Mouse (Mus musculus) limb, embryonic 14.5 days (tissue): ENCODE measurements at regions not wholly inside any gene's neighbourhood (a gene's known extent, or its start where the extent isn't known, plus 50 kb on each side); places are given as distances from the start of the nearest gene placed in this dataset.

Experiments
- ATAC-seq: fragments of 200-750 bp; cut with Nextera tagmentation; 2 replicates; pipeline ENCODE4 v1.8.0; 2017; ENCODE audit warnings: low read depth, moderate number of reproducible peaks, moderate TSS enrichment; ENCODE audit not compliant: low FRiP score
- DNase-seq: peaks from one replicate; pipeline ENCODE4 v3.0.0-alpha.2; 2015; ENCODE audit warnings: low spot score
- H3K27ac ChIP-seq: fragments of 300-500 bp; sonication (generic); replicated peaks from 2 replicates; pipeline ENCODE4 v1.5.1; 2014; ENCODE audit warnings: low read depth, mild to moderate bottlenecking, low read length, moderate library complexity, mixed read lengths
- H3K27me3 ChIP-seq: fragments of 300-500 bp; sonication (generic); 2 replicates; pipeline ENCODE4 v1.6.1; 2014; ENCODE audit warnings: low read length, mixed read lengths; ENCODE audit not compliant: control insufficient read depth, insufficient read depth
- H3K36me3 ChIP-seq: fragments of 300-500 bp; sonication (generic); 2 replicates; pipeline ENCODE4 v1.6.1; 2014; ENCODE audit warnings: mild to moderate bottlenecking, low read length, moderate library complexity, mixed read lengths; ENCODE audit not compliant: control insufficient read depth, insufficient read depth
- H3K4me1 ChIP-seq: fragments of 300-500 bp; sonication (generic); 2 replicates; pipeline ENCODE4 v1.6.1; 2014; ENCODE audit warnings: antibody characterized with exemption, low read length, mixed read lengths; ENCODE audit not compliant: control insufficient read depth, insufficient read depth
- H3K4me2 ChIP-seq: fragments of 300-500 bp; sonication (generic); replicated peaks from 2 replicates; pipeline ENCODE4 v1.6.1; 2014; ENCODE audit warnings: low read depth, mild to moderate bottlenecking, low read length, moderate library complexity; ENCODE audit not compliant: severe bottlenecking
- H3K4me3 ChIP-seq: fragments of 300-500 bp; sonication (generic); replicated peaks from 2 replicates; pipeline ENCODE4 v1.5.1; 2014; ENCODE audit warnings: low read length
- H3K9ac ChIP-seq: fragments of 300-500 bp; sonication (generic); 2 replicates; pipeline ENCODE4 v1.6.1; 2014; ENCODE audit warnings: mild to moderate bottlenecking, low read depth, low read length, moderate library complexity; ENCODE audit not compliant: severe bottlenecking
- H3K9me3 ChIP-seq: fragments of 300-500 bp; sonication (generic); 2 replicates; pipeline ENCODE4 v1.6.1; 2016; ENCODE audit warnings: low read length; ENCODE audit not compliant: control insufficient read depth
- POLR2A ChIP-seq: fragments of 200-500 bp; IDR thresholded peaks from 2 replicates; pipeline ENCODE4 v1.8.0; 2012; ENCODE audit warnings: inconsistent platforms, mild to moderate bottlenecking, moderate library complexity, borderline replicate concordance; ENCODE audit not compliant: insufficient read depth, insufficient read length; ENCODE audit errors: extremely low read depth
- WGBS: fragments of 180-500 bp; shearing (Covaris S2); extraction: QIAGEN DNeasy Blood & Tissue Kit; methylation state at CpG from one replicate; pipeline ENCODE4 v1.1.7; 2014; 5-methylcytosine and 5-hydroxymethylcytosine counted together

- 62% methylated on average over 3 of the region's 3 CpGs for WGBS
- Histone ChIP-seq H3K4me2 (no peak overlapping the region), H3K27me3 (no peaks in the 10 kb centered on the region), H3K36me3 (no peaks in the 10 kb centered on the region), H3K9me3 (no peaks in the 10 kb centered on the region), H3K4me3 (no peak overlapping the region), H3K4me1 (no peaks in the 10 kb centered on the region), H3K27ac (no peak overlapping the region), H3K9ac (no peak overlapping the region)
- DNase-seq (peak; percentile 4), ATAC-seq (no peak)
- no peak for TF ChIP-seq POLR2A
These were observed 1014.2 kb downstream of the Nsun3 start for GRCm38 (mm10) chr16:61772431-61772830.

- no peaks in the 10 kb centered on the region for H3K27me3 ChIP-seq
- no peak for TF ChIP-seq POLR2A
- no peaks in the 10 kb centered on the region for H3K36me3 ChIP-seq
- H3K4me1 ChIP-seq: no peaks in the 10 kb centered on the region
- ATAC-seq (no peak), DNase-seq (no peak)
- no peaks in the 10 kb centered on the region for H3K9me3 ChIP-seq
- H3K9ac ChIP-seq: no peak overlapping the region
- H3K4me3 ChIP-seq: no peak overlapping the region
- no peak overlapping the region for H3K4me2 ChIP-seq
- H3K27ac ChIP-seq: no peak overlapping the region
- WGBS: 82% methylated on average over 4 of the region's 4 CpGs
These were observed 1058.9 kb downstream of the Nsun3 start for GRCm38 (mm10) chr16:61727709-61728108.
